Mouse (Mus musculus) liver, adult 2 months (tissue): Measurements from ENCODE around the gene Stn1. TPM values are rescaled to one million over a fixed set of nuclear protein-coding genes. Genes with fewer than 3 reads are reported as not detected.

Experiments
- DNase-seq: peaks from one replicate; pipeline ENCODE4 v3.0.0-alpha.2; 2011; ENCODE audit warnings: low read depth, low spot score; ENCODE audit errors: extremely low read depth
- H3K27ac ChIP-seq: fragments of 200-500 bp; replicated peaks from 2 replicates; pipeline ENCODE4 v1.5.1; 2012; ENCODE audit warnings: low read depth, mild to moderate bottlenecking, control low read depth, inconsistent platforms, low read length; ENCODE audit not compliant: insufficient read depth
- H3K27me3 ChIP-seq: fragments of 200-500 bp; 2 replicates; pipeline ENCODE4 v1.6.1; 2012; ENCODE audit warnings: mild to moderate bottlenecking, moderate library complexity, low read length, inconsistent platforms; ENCODE audit not compliant: control insufficient read depth, insufficient read depth
- H3K36me3 ChIP-seq: fragments of 200-500 bp; 2 replicates; pipeline ENCODE4 v1.6.1; 2012; ENCODE audit warnings: low read length, inconsistent platforms; ENCODE audit not compliant: control insufficient read depth, insufficient read depth
- H3K4me1 ChIP-seq: fragments of 200-500 bp; 2 replicates; pipeline ENCODE4 v1.6.1; 2011; ENCODE audit warnings: low read length; ENCODE audit not compliant: control insufficient read depth, insufficient read depth
- H3K4me3 ChIP-seq: fragments of 200-500 bp; 2 replicates; pipeline ENCODE4 v1.5.1; 2011; ENCODE audit warnings: low read depth, mild to moderate bottlenecking, control low read depth, low read length, moderate library complexity; ENCODE audit not compliant: insufficient read depth
- H3K79me2 ChIP-seq: fragments of 200-500 bp; 2 replicates; pipeline ENCODE4 v1.6.1; 2012; ENCODE audit warnings: inconsistent platforms, mild to moderate bottlenecking, low read length, moderate library complexity; ENCODE audit not compliant: control insufficient read depth, insufficient read depth
- H3K9ac ChIP-seq: fragments of 200-500 bp; 2 replicates; pipeline ENCODE4 v1.6.1; 2012; ENCODE audit warnings: low read depth, mild to moderate bottlenecking, control low read depth, inconsistent platforms, low read length
- CTCF ChIP-seq: fragments of 200-500 bp; IDR thresholded peaks from 2 replicates; pipeline ENCODE4 v1.5.1; 2011; ENCODE audit warnings: low read depth, low read length, control low read depth
- POLR2A ChIP-seq: fragments of 200-500 bp; IDR thresholded peaks from 2 replicates; pipeline ENCODE4 v1.6.1; 2011; ENCODE audit warnings: low read length, control low read depth; ENCODE audit not compliant: insufficient read depth; ENCODE audit errors: extremely low read depth
- WGBS: fragments of 180-500 bp; shearing (Covaris S2); methylation state at CpG from one replicate; pipeline ENCODE4 v1.1.7; 2018; 5-methylcytosine and 5-hydroxymethylcytosine counted together
- polyA plus RNA-seq: library from polyadenylated mRNA; depleted of rRNA; stranded (reverse); fragments of >200 nt; gene quantifications from 2 replicates; pipeline ENCODE4 v1.2.3, GENCODE M21; 2012
- total RNA-seq: library from RNA; depleted of rRNA; stranded (reverse); fragments of >200 nt; gene quantifications from 2 replicates; pipeline ENCODE4 v1.2.3, GENCODE M21; 2014

Gene Stn1
- total and polyA plus RNA-seq, 2 experiments = 4.7 to 5.0 TPM

DNA sequence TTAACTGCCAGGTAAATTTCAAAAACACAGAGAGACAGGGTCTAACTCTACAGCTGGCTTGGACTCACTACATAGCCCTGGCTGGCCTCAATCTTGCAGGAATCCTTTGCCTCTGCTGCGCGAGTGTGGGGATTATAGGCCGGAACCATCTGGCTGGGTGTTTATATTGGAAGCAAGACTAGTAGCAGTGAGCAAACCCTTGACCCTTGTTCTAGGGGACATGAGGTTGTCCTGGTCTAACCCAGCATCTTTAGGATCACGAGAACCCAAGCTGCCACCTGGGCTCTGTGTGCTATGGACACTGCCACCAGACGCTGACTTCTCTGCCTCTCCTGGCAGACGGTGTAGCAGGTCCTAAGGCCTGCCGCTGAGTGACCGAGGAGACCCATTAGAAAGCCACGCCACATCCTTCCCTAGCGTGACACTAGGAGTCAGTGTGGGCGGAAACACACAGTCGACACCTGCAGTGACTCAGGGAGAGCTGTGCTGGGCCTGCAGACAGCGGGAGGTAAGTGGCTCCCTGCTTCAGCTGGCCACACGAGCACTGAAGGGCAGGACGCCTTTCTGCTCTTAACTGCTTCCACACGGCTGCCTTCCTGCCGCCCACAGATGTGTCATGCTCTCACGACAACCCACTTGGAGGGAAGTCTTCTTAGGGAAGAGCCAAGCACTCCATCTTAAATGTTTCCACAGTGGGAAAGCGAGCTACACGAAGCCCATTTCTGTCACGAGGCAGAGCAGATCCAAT is 10.9 kb downstream of the Stn1 start:
- 81% methylated on average over 21 of the region's 21 CpGs for WGBS
- Histone ChIP-seq H3K27ac (no peak overlapping the region), H3K4me3 (no peak overlapping the region), H3K36me3 (peaks cover 7% of the 10 kb centered on the region; the same call in 1 of the 2 replicates), H3K27me3 (no peaks in the 10 kb centered on the region), H3K9ac (no peak overlapping the region), H3K4me1 (no peaks in the 10 kb centered on the region), H3K79me2 (no peaks in the 10 kb centered on the region)
- DNase-seq = no peak
- TF ChIP-seq POLR2A (no peak), CTCF (no peak)

DNA sequence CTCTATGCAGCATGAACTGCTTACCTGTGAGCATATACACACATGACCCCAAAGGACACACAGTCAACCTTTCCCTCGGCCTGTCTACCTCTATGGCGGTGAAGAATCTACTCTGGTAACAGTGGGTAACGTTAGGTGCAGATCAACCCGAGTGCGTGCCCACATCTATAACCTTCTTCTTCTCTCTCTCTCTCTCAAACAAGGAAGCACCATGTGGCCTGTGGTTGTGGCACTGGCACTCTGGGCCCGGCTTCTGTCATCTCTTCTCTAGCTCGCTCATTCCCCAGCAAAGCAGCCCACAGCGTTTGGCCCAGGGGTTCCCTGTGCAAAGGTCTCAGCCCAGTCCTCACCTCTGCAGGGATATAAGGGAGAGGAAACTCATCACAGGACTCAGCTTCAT is 12.4 kb downstream of the Stn1 start:
- Histone ChIP-seq H3K27me3 (no peaks in the 10 kb centered on the region), H3K4me1 (no peaks in the 10 kb centered on the region), H3K9ac (no peak overlapping the region), H3K27ac (no peak overlapping the region), H3K4me3 (no peak overlapping the region), H3K79me2 (no peaks in the 10 kb centered on the region), H3K36me3 (peaks cover 7% of the 10 kb centered on the region; the same call in 1 of the 2 replicates)
- no peak for DNase-seq
- 92% methylated on average over 8 of the region's 8 CpGs for WGBS
- TF ChIP-seq CTCF (no peak), POLR2A (no peak)

DNA sequence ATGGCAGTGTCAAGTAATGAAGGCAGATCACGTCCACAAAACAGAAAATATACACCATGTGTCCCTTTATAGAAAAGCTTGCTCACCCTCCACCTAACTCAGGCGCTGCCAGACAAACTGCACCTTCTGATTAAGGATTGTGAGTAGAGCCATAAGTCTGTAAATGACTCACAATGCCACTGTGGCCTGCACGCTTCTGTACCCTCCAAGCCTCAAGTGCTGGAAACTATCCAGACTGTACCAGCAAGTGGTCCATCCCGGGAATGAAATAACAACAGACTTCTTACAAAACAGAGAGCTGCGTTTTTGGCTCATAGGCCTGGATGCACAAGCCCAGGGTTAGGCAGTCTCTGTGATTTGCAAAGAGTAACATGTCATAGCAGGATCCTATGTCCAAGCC is 15.9 kb downstream of the Stn1 start:
- Histone ChIP-seq H3K27ac (no peak overlapping the region), H3K36me3 (peaks cover 7% of the 10 kb centered on the region; the same call in 1 of the 2 replicates), H3K9ac (no peak overlapping the region), H3K4me1 (no peaks in the 10 kb centered on the region), H3K79me2 (no peaks in the 10 kb centered on the region), H3K4me3 (no peak overlapping the region), H3K27me3 (no peaks in the 10 kb centered on the region)
- 95% methylated on average over 5 of the region's 5 CpGs for WGBS
- no peak for DNase-seq
- TF ChIP-seq POLR2A (no peak), CTCF (no peak)

DNA sequence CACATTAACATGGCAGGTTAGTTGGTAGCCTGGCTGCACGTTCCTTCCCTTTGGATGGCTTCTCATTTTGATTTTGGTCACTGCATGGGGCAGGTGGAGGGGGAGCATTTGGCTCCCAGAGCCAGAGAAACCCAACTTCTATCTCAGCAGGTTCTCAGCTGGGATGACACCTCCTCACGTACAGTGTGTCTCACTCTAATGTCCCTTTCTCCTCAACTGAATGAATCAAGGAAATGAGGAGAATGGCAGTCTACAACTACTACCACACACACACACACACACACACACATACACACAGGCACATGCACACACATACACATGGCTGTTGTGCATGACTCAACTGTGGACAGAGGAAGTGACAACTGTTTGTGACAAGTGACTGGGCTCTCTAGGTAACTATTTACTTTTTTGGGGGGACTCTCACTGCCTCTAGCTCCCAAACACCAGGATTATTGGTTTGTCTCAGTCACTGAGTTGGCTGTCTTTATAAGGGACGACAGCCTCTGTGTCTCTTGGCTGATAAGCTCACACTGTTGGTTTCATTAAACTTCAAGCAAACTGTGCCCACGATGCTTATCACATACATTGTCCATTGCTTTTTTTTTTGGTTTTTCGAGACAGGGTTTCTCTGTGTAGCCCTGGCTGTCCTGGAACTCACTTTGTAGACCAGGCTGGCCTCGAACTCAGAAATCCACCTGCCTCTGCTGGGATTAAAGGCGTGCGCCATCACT is 18.0 kb downstream of the Stn1 start:
- peaks cover 9% of the 10 kb centered on the region; the same call in 1 of the 2 replicates for H3K36me3 ChIP-seq
- no peak overlapping the region for H3K4me3 ChIP-seq
- WGBS = 88% methylated on average over 8 of the region's 8 CpGs
- DNase-seq = no peak
- H3K9ac ChIP-seq = no peak overlapping the region
- H3K27ac ChIP-seq = no peak overlapping the region
- no peaks in the 10 kb centered on the region for H3K4me1 ChIP-seq
- no peaks in the 10 kb centered on the region for H3K27me3 ChIP-seq
- no peaks in the 10 kb centered on the region for H3K79me2 ChIP-seq
- TF ChIP-seq CTCF = no peak
- TF ChIP-seq POLR2A = no peak

DNA sequence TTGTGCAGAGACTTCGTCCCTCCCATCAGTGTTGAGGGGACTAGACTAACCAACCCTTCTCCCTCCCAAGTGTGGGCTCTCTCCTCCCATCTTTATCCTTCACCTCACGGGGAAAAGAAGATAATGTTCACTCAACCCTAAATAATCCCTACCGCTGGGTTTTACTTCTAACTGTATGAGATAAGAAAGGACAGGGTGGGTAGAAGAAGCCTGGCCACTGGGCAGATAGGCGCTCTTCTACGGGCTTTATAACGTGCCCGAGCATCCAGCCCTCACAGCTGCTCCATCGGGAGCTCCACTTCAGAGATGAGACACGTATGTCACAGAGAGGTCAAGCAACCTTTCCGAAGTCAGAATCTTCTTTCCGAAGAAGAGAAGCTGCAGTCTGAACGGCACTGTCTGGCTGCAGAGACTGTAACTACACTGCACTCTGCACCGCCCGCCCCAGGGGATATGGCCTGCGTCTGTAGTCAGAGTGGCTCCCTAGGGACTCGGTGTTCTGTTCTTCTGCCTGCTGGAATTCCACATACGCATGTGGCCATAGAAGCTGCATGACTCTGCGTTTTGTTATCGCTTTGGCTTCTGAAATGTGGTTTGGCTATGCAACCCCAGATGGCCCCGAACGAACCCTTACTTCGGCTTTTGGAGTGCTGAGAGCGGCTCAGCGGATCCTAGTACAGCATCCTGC is 18.7 kb downstream of the Stn1 start:
- H3K4me3 ChIP-seq = no peak overlapping the region
- no peak for DNase-seq
- WGBS = 92% methylated on average over 24 of the region's 24 CpGs

More for the DNA sequence above, 18.7 kb downstream of the Stn1 start:
- Histone ChIP-seq H3K79me2 (no peaks in the 10 kb centered on the region), H3K36me3 (peaks cover 7% of the 10 kb centered on the region; the same call in 1 of the 2 replicates), H3K27ac (no peak overlapping the region), H3K27me3 (no peaks in the 10 kb centered on the region), H3K9ac (no peak overlapping the region), H3K4me1 (no peaks in the 10 kb centered on the region)
- TF ChIP-seq CTCF = no peak
- TF ChIP-seq POLR2A = no peak
